Mouse (Mus musculus) frontal cortex, postnatal 36 days (tissue): ENCODE measurements around the gene Spg21.

Source experiments
- DNase-seq, 2 experiments: peaks; one replicate each; pipeline ENCODE4 v3.0.0; 2022; ENCODE audit warnings: low spot score in 2 of 2

Spg21 gene

GRCm38 (mm10) chr9:65479158-65479557, 18.4 kb downstream of the Spg21 start:
- no peak for DNase-seq

- no peak for DNase-seq
Observed at GRCm38 (mm10) chr9:65480071-65480470, 19.3 kb downstream of the Spg21 start.

GRCm38 (mm10) chr9:65491476-65491875, 30.7 kb downstream of the Spg21 start:
- DNase-seq: no peak

GRCm38 (mm10) chr9:65492351-65492750, 31.6 kb downstream of the Spg21 start:
- no peak for DNase-seq

DNA sequence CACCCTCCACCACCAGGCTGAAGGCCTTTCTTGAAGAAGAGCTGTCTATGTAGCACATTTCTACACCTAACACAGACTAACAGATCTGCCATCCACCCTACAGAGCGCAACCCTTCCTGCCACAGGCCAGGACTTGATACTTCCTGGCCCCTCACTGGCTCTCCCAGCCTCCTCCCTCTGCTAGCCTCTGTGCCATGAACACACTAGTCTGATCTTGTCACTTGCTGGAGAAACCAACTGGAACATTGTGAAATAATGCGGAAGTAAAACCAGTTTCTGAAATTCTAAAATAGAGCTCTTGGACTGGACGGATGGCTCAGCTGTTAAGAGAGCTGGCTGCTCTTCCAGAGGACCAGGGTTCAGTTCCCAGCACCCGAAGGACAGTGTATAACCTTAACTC, 32.1 kb downstream of the Spg21 start:
- DNase-seq: no peak

DNA sequence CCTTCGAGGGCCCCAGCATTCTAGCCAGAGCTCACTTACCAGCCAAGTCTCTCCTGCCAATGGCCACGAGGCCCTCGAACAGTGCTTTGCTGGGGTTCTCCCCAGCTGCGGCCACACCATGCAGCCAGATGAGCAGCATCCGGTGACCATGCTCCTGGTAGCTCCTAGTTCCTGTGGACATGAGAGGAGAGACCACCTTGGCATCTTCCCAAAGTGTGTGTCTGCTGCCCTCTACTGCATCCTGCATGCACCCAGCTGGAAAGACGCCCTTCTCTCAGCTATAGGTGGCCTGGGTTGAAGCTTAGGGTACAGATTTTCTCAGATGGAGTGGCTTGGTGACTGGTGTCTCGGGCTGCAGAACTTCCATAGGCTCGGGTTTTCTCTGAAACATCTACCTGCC, 41.4 kb downstream of the Spg21 start:
- no peak for DNase-seq

DNA sequence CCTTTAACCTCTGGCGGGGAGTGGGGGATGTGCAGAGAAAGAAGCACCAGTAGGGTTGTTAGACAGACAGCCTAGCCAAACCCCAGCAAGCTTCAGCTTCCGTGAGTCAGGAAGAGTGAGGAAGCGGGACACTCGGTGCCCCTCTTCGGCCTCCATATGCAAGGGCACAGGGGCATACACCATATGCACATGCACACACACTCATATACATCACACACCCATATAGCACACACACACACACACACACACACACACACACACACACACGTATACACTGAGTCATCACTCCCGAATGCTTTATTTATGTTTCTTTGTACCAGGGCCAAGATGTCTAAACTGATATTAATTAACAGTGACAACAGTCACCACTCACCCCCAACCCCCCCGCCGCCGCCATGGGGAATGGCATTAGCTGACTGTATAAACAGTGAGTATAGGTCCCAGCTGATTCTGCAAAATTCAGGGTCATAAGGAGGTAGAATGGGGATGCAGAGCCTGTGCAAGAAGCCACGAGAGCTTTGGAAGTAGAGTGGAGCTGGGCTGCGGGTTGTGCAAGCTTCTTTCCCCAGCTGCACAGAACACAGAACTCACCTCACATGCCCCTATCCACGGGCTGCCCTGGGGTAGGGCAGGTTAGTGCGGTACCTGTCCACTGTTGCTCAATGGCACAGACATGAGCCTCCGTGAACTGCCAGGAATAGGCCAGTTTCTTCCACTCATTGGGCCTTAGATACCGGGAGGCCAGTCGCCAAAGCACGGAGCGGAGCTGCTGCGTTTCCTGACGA, 42.2 kb downstream of the Spg21 start:
- DNase-seq: no peak

- DNase-seq: no peak
Observed at GRCm38 (mm10) chr9:65508449-65508848, 47.7 kb downstream of the Spg21 start.

DNA sequence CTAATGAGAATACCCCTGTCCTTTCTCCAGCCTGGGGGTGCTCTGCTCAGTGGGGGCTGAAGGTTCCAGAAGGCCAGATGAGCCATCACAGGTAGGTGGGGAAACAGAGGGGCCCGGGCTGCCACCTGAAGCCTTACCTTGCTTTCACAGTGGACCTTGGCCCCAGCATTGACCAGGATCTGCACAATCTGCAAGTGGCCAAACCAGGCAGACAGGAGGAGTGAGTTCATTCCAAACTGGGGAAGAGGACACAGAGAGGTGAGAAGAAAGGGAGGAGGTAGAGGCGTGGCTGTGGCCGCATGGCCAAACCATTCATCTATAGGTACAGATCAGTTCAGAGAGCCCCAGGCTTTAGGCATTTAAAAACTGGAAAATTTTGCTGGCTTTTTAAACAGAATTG, 51.8 kb downstream of the Spg21 start:
- DNase-seq: no peak

DNA sequence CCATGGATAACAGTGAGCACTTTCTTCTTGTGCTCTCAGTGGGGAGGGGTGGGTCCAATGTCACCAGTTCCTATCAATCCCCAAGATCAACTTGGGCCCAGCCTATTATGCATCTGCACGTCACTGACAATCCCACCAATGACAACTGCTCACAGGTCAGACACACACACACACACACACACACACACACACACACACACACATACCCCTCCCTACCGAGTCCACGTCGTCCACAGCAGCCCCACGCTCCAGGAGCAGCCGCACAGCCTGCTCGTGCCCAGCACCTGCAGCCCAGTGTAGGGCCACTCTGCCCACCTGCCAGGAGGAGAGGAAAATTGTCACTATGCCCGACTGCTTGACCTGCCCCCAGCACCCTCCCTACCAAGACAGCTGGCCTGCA, 53.7 kb downstream of the Spg21 start:
- no peak for DNase-seq

GRCm38 (mm10) chr9:65514851-65515261, 54.1 kb downstream of the Spg21 start:
- DNase-seq: no peak

- DNase-seq: peak; percentile 47 to 59
Observed at GRCm38 (mm10) chr9:65519807-65520504, 59.2 kb downstream of the Spg21 start, which contains the start of gene Ankdd1a. Ankdd1a (minus strand) TSS chr9:65520193.

DNA sequence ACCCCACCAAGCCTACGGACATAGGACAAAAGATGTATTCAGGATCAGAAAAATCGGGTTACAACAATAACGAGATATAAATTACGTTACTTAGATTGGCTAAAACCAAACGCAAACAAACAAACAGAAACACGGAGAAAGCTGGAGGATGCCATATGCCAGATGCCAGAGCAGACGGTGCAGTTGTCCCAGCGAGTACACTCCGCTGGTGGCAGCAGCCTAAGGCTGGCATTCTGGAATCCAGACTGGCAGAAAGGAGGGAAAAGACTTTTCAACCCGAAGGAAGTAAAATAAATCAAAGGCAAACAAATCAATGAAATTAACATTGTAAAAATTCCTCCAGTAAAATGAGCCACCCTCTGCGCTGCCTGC, 59.7 kb downstream of the Spg21 start:
- DNase-seq: no peak

DNA sequence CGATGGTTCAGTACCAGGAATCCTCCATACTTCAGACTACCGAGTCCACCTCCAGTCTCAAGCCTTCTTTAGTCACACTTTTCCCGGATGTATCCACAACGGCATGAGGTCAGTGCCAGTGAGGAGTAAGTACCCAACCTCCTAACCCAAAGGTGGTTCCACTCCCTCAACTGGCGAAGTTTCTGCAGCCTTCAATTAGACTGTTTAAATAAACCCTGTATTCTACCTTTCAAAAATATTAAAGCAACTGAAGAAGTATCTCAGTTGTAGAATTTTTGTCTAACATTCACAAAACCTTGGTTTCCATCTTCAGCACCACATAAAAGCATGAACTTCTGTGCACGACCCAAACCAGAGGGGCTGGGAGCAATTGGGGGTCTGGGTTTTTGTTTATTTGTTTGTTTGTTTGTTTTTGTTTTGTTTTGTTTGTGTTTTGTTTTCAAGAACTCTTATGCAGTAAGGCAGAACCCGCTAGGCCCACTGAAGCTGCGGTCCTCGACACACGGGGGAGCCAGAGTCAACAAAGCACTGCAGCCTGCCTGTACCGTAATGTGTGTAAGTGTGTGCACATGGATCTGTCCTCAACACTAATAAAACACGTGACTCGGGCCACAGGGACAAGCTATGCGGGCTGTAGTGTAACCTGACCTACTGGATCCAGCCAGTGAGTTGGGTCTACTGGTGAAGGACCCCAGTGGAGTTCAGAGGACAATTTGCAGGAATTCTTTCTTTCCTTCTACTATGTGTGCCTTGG, 63.0 kb downstream of the Spg21 start:
- peak; percentile 76 to 86 for DNase-seq

GRCm38 (mm10) chr9:65525445-65526195, 64.9 kb downstream of the Spg21 start:
- DNase-seq: no peak

DNA sequence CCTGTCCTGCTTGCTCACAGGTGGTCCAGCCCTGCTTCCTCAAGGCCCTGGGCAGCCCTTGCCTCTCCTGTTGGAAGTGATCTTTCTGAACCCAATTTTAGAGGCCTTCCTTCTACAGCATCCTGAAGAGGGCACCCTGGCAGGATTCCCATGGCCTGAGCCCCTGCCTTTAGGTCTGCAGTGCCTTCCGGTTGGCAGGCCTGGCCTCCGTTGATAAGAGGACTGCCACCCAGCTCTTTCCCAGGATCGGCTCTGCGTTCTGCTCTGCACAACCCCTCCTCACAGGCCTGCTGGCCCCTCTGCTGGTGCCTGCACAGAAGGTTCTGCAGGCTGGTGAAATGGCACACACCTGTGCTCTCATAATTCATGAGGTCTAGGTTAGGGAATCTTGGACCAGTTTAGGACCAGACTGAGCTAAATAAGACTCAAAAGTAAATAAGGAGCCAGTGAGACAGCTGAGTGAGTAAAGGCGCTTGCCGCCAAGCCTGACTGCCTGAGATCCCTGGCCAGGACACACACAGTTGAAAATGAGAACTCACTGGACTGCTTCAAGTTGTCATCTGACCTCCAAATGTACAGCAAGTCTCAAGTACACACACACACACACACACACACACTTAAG, 67.8 kb downstream of the Spg21 start:
- DNase-seq: no peak

GRCm38 (mm10) chr9:65529659-65530058, 68.9 kb downstream of the Spg21 start:
- DNase-seq: no peak

DNA sequence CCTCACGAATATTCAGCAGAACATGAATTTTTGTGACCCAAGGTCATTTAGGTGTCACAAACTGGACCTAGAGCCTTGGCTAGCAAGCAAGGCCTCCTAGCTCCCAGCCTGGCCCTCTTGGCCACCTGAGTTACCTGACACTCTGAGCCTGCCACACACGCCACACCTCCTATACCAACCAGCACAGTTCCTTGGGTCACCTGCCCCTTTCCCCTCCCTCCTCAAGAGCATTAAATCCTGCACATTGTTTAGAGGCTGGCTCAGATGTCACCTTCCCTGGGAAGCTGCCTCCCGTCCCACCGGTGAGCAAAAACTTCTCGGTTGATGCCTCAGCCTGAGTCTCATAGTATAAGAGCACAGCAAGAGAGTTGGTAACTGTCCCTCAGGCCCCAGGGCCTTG, 70.5 kb downstream of the Spg21 start:
- DNase-seq: no peak

GRCm38 (mm10) chr9:65532986-65533385, 72.2 kb downstream of the Spg21 start:
- no peak for DNase-seq

GRCm38 (mm10) chr9:65534111-65534510, 73.4 kb downstream of the Spg21 start:
- no peak for DNase-seq

DNA sequence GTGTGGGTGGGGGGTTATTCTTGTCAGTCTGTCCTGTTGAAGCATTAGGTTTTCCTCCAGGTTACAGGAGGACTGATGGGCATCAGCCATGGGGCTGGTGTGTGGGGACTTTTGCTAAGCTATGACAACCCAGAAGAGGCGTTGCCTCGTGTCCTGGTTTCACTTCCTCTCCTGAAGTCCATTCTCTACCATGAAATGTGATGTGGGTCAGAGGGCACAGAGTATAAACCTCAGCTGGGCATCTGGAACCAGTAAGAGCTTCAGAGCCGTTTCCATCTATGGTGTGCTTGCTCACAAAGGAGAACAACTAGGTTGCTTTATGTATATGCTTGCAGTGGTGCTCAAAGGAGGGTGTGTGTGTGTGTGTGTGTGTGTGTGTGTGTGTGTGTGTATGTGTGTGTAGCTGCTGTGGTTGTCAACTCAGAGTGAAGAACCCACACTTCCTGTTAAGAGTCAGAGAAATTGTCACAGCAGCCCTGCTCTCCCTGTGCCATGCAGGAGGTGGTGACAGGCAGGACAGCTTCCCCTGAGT, 74.5 kb downstream of the Spg21 start:
- no peak for DNase-seq
